Mouse (Mus musculus): ENCODE results near the gene Apoe. TPM values are rescaled to one million over a fixed set of nuclear protein-coding genes. Genes with fewer than 3 reads are reported as not detected.

Gene Apoe
- total and polyA plus RNA-seq, 3 experiments, result 6.2 to 16.7 (median 10.0) TPM

- Histone ChIP-seq H3K4me2 (ENCODE audit: insufficient read depth, low read depth, poor library complexity, severe bottlenecking) (peak overlapping the region; percentile 79), H3K27ac (ENCODE audit: insufficient read depth, low read depth) (peak overlapping the region; percentile 30; the same call in 1 of the 2 replicates), H3K79me2 (replicated peaks; ENCODE audit: control insufficient read depth, extremely low read depth, insufficient read depth, poor library complexity, severe bottlenecking) (peaks cover 5% of the 10 kb centered on the region), H3K9ac (ENCODE audit: insufficient read depth, low read depth) (peak overlapping the region; percentile 55), H3K27me3 (replicated peaks) (peaks cover 2% of the 10 kb centered on the region), H3K4me3 (replicated peaks in 1 of 3; ENCODE audit: low read depth in 2 of 3, low read length in 2 of 3, poor library complexity in 1 of 3) (peak overlapping the region in 2 of 3 experiments; percentile 2 to 19), H3K4me1 (ENCODE audit: control insufficient read depth in 1 of 2, insufficient read depth in 2 of 2) (peaks cover 7 to 29% of the 10 kb centered on the region in 2 experiments; a peak in 3 of 4 replicates), H3K9me3 (replicated peaks; ENCODE audit: low read length) (no peaks in the 10 kb centered on the region), H3K36me3 (replicated peaks in 1 of 2; ENCODE audit: control insufficient read depth in 1 of 2, insufficient read depth in 1 of 2, low read length in 1 of 2) (no peaks in the 10 kb centered on the region)
- TF ChIP-seq MAX (IDR thresholded peaks at IDR 0.05; ENCODE audit: low read length) (0 out of 2 replicates have a peak, but pooled peaks have one; percentile 8), ZKSCAN1 (IDR thresholded peaks at IDR 0.05; ENCODE audit: borderline replicate concordance, low read depth, low read length) (no peak), POLR2A (IDR thresholded peaks at IDR 0.05; ENCODE audit: low read depth, low read length) (peak; percentile 40; the same call in 1 of the 2 replicates), ETS1 (conservative IDR thresholded peaks at IDR 0.05; ENCODE audit: low read depth, low read length) (no peak), E2F4 (IDR thresholded peaks at IDR 0.05; ENCODE audit: insufficient replicate concordance, low read depth, low read length) (no peak), UBTF (IDR thresholded peaks at IDR 0.05; ENCODE audit: low read depth, low read length) (no peak), JUN (IDR thresholded peaks at IDR 0.05; ENCODE audit: insufficient read depth, low read depth, low read length) (no peak), JUND (conservative IDR thresholded peaks at IDR 0.05; ENCODE audit: low read depth, low read length) (no peak), HCFC1 (IDR thresholded peaks at IDR 0.05; ENCODE audit: low read depth, low read length) (no peak), CTCF (conservative IDR thresholded peaks at IDR 0.05 in 1 of 2, IDR thresholded peaks at IDR 0.05 in 1 of 2; ENCODE audit: low read depth in 2 of 2, low read length in 2 of 2) (peak; percentile 82 to 96), TCF12 (IDR thresholded peaks at IDR 0.05; ENCODE audit: low read depth, low read length) (no peak), ZNF384 (IDR thresholded peaks at IDR 0.05; ENCODE audit: low read depth, low read length) (peak; percentile 93), KAT2A (IDR thresholded peaks at IDR 0.05; ENCODE audit: insufficient replicate concordance, low read length) (no peak), USF2 (conservative IDR thresholded peaks at IDR 0.05; ENCODE audit: low read depth, low read length) (no peak), MXI1 (IDR thresholded peaks at IDR 0.05; ENCODE audit: low read depth, low read length) (no peak), ZMIZ1 (IDR thresholded peaks at IDR 0.05; ENCODE audit: low read depth, low read length) (no peak), MEF2A (IDR thresholded peaks at IDR 0.05; ENCODE audit: borderline replicate concordance, low read depth, low read length) (no peak), PAX5 (IDR thresholded peaks at IDR 0.05; ENCODE audit: low read length) (no peak), POLR2AphosphoS2 (IDR thresholded peaks at IDR 0.05; ENCODE audit: low read depth, low read length) (no peak), CHD1 (IDR thresholded peaks at IDR 0.05; ENCODE audit: low read depth, low read length) (no peak), IRF4 (IDR thresholded peaks at IDR 0.05; ENCODE audit: low read depth, low read length) (peak; percentile 33; the same call in 1 of the 2 replicates), RAD21 (IDR thresholded peaks at IDR 0.05; ENCODE audit: low read depth, low read length) (peak; percentile 88), TBP (conservative IDR thresholded peaks at IDR 0.05; ENCODE audit: low read depth, low read length) (no peak), SMC3 (IDR thresholded peaks at IDR 0.05; ENCODE audit: low read depth, low read length) (peak; percentile 81), GABPA (IDR thresholded peaks at IDR 0.05; ENCODE audit: insufficient replicate concordance, low read depth, low read length) (no peak), NRF1 (IDR thresholded peaks at IDR 0.05; ENCODE audit: low read depth, low read length) (no peak)
- in situ Hi-C loops (cut with MboI; ENCODE audit: low pct_ligation_motif_present, low pct_unique_long_range_greater_than_20kb, low sequenced_read_pairs) (loop anchor here (5.0 kb wide), 2 partner anchors 43 to 203 kb away; no protein-coding TSS in a partner anchor), dilution Hi-C loops (cut with MboI; ENCODE audit: extremely low pct_ligation_motif_present, extremely low pct_unique_long_range_greater_than_20kb, low sequenced_read_pairs) (no loop called here)
- DNase-seq (ENCODE audit: extremely low read depth), result peak; percentile 97
Measured at GRCm38 (mm10) chr7:19668947-19669721, 29.9 kb downstream of the Apoe start.
